11 mouse cellular contexts compared by ENCODE assay signal in genomic region chr5:118174310-118175009, GRCm38 (mm10). TPM values are rescaled to one million over a fixed set of nuclear protein-coding genes. Genes with fewer than 3 reads are reported as not detected.
DNase-seq lines count a peak whose midpoint lies in the region; ATAC-seq lines count a peak whose summit lies in the region.
"Had no signal": no experiment of that assay in that cellular context is flagged by ENCODE, and none has a peak within 500 bp of the region (broad histone marks: within the 10 kb centered on the region; RNA-seq: fewer than 3 reads in every experiment).

No protein-coding gene starts in this region.

- no peaks in the 10 kb centered on the region; the same call in 1 of the 2 replicates for H3K9me3 ChIP-seq in kidney, embryonic 14.5 days (ENCODE audit: control insufficient read depth, low read length)
- H3K9me3 ChIP-seq in embryonic facial prominence, embryonic 15.5 days (replicated peaks), result 0 out of 2 replicates have a peak, but pooled peaks cover 4% of the 10 kb centered on the region
- no peaks in the 10 kb centered on the region; the same call in 1 of the 2 replicates for H3K9me3 ChIP-seq in limb, embryonic 10.5 days (replicated peaks)
- H3K9me3 ChIP-seq in neural tube, embryonic 15.5 days (replicated peaks), result no peaks in the 10 kb centered on the region

- no peaks in the 10 kb centered on the region for H3K36me3 ChIP-seq in kidney, embryonic 14.5 days (ENCODE audit: control insufficient read depth, insufficient read depth, low read length)
- H3K36me3 ChIP-seq in embryonic facial prominence, embryonic 15.5 days, result no peaks in the 10 kb centered on the region
- no peaks in the 10 kb centered on the region for H3K36me3 ChIP-seq in limb, embryonic 10.5 days
- no peaks in the 10 kb centered on the region for H3K36me3 ChIP-seq in neural tube, embryonic 15.5 days

- H3K27ac ChIP-seq in kidney, embryonic 14.5 days (ENCODE audit: low read depth, low read length), result no peak overlapping the region
- H3K27ac ChIP-seq in embryonic facial prominence, embryonic 15.5 days (replicated peaks), result no peak overlapping the region
- H3K27ac ChIP-seq in limb, embryonic 10.5 days, result peak overlapping the region; percentile 71
- no peak overlapping the region for H3K27ac ChIP-seq in neural tube, embryonic 15.5 days (replicated peaks)
- H3K27ac ChIP-seq: macrophage had no signal

- WGBS in kidney, embryonic 14.5 days, result under 1% methylated on average over 19 of the region's 22 CpGs
- WGBS in embryonic facial prominence, embryonic 15.5 days, result 1% methylated on average over 21 of the region's 22 CpGs
- WGBS in limb, embryonic 10.5 days, result under 1% methylated on average over 22 of the region's 22 CpGs
- WGBS in neural tube, embryonic 15.5 days, result under 1% methylated on average over 19 of the region's 22 CpGs

- DNase-seq in kidney, postnatal 14 days, result no peak
- peak; percentile 51 for DNase-seq in limb, embryonic 10.5 days (ENCODE audit: low spot score)
- DNase-seq in adrenal gland, adult 8-10 months, result no peak
- no peak for DNase-seq in gastrocnemius, postnatal 10 days
- no peak for DNase-seq in right cerebral cortex, adult 18-20 months

- H3K9ac ChIP-seq in kidney, embryonic 14.5 days (ENCODE audit: low read depth, low read length), result peak overlapping the region; percentile 34; the same call in 1 of the 2 replicates
- no peak overlapping the region for H3K9ac ChIP-seq in embryonic facial prominence, embryonic 15.5 days
- H3K9ac ChIP-seq in neural tube, embryonic 15.5 days (replicated peaks), result no peak overlapping the region; the same call in 1 of the 2 replicates

- peaks cover 49% of the 10 kb centered on the region for H3K27me3 ChIP-seq in kidney, embryonic 14.5 days (ENCODE audit: control insufficient read depth, insufficient read depth, low read length)
- H3K27me3 ChIP-seq in embryonic facial prominence, embryonic 15.5 days, result peaks cover 57% of the 10 kb centered on the region
- H3K27me3 ChIP-seq in limb, embryonic 10.5 days (ENCODE audit: low read depth, poor library complexity, severe bottlenecking), result peaks cover 92% of the 10 kb centered on the region
- peaks cover 47% of the 10 kb centered on the region for H3K27me3 ChIP-seq in neural tube, embryonic 15.5 days (replicated peaks)

- no peak for ATAC-seq in kidney, embryonic 14.5 days (ENCODE audit: low FRiP score, low TSS enrichment)
- ATAC-seq in embryonic facial prominence, embryonic 15.5 days (ENCODE audit: insufficient number of reproducible peaks, low FRiP score, low TSS enrichment, low read depth), result no peak
- no peak for ATAC-seq in neural tube, embryonic 15.5 days (ENCODE audit: low FRiP score)

- H3K4me2 ChIP-seq in kidney, embryonic 14.5 days (replicated peaks; ENCODE audit: low read depth, low read length), result peak overlapping the region; percentile 48
- H3K4me2 ChIP-seq in embryonic facial prominence, embryonic 15.5 days (replicated peaks), result peak overlapping the region; percentile 38
- H3K4me2 ChIP-seq in neural tube, embryonic 15.5 days, result peak overlapping the region; percentile 57

- peak overlapping the region; percentile 28 for H3K4me3 ChIP-seq in kidney, embryonic 14.5 days (ENCODE audit: low read length)
- peak overlapping the region; percentile 20; the same call in 1 of the 2 replicates for H3K4me3 ChIP-seq in embryonic facial prominence, embryonic 15.5 days (replicated peaks)
- peak overlapping the region; percentile 44 for H3K4me3 ChIP-seq in limb, embryonic 10.5 days
- H3K4me3 ChIP-seq in neural tube, embryonic 15.5 days (replicated peaks), result peak overlapping the region; percentile 29

- H3K4me1 ChIP-seq in kidney, embryonic 14.5 days (ENCODE audit: control insufficient read depth, insufficient read depth, low read length), result peaks cover 11% of the 10 kb centered on the region
- peaks cover 31% of the 10 kb centered on the region for H3K4me1 ChIP-seq in embryonic facial prominence, embryonic 15.5 days
- peaks cover 43% of the 10 kb centered on the region for H3K4me1 ChIP-seq in limb, embryonic 10.5 days
- peaks cover 30% of the 10 kb centered on the region for H3K4me1 ChIP-seq in neural tube, embryonic 15.5 days

RNA-seq across cellular contexts. Expression of gene Hrk, which starts 10.0 kb away (rescaled TPM):
- polyA plus RNA-seq in kidney, embryonic 14.5 days (2014; fragmentation: Nextera tagmentation; extraction: Ambion mirVana), result 0.03 and 0.04 TPM in 2 replicates
- polyA plus RNA-seq in embryonic facial prominence, embryonic 15.5 days (2015; fragmentation: Nextera tagmentation; extraction: Ambion mirVana), result 0.36 and 0.63 TPM in 2 replicates
- polyA plus RNA-seq in limb, embryonic 10.5 days (2016; fragmentation: Nextera tagmentation; extraction: Ambion mirVana), result 0.03 TPM in 2 replicates
- 3.0 and 4.0 TPM in 2 replicates for polyA plus RNA-seq in neural tube, embryonic 15.5 days (2015; fragmentation: Nextera tagmentation; extraction: Ambion mirVana)
- under 1 TPM; 0.06 to 0.09 (median 0.08) TPM for total RNA-seq in adrenal gland, adult 8-10 months (2022)
- total RNA-seq in gastrocnemius, postnatal 10 days (2021), result under 1 TPM in 1 of 2 experiments, not detected in 1; 0.12 TPM
- total RNA-seq: MEL had no signal
- polyA plus RNA-seq: macrophage; spleen, adult 2 months had no signal

RNA-seq across cellular contexts. Expression of gene Fbxw8, which starts 19.2 kb away (rescaled TPM):
- 22.8 and 28.6 TPM in 2 replicates for polyA plus RNA-seq in kidney, embryonic 14.5 days (2014; fragmentation: Nextera tagmentation; extraction: Ambion mirVana)
- polyA plus RNA-seq in embryonic facial prominence, embryonic 15.5 days (2015; fragmentation: Nextera tagmentation; extraction: Ambion mirVana), result 27.7 and 28.1 TPM in 2 replicates
- polyA plus RNA-seq in limb, embryonic 10.5 days (2016; fragmentation: Nextera tagmentation; extraction: Ambion mirVana), result 36.8 and 37.9 TPM in 2 replicates
- polyA plus RNA-seq in neural tube, embryonic 15.5 days (2015; fragmentation: Nextera tagmentation; extraction: Ambion mirVana), result 18.0 and 19.4 TPM in 2 replicates
- total RNA-seq in adrenal gland, adult 8-10 months (2022), result 10 to 100 TPM; 47.0 to 57.6 (median 51.7) TPM
- total RNA-seq in gastrocnemius, postnatal 10 days (2021), result 10 to 100 TPM; 32.8 to 33.5 TPM
